10 mouse cellular contexts compared by ENCODE assay signal in the genomic region with DNA sequence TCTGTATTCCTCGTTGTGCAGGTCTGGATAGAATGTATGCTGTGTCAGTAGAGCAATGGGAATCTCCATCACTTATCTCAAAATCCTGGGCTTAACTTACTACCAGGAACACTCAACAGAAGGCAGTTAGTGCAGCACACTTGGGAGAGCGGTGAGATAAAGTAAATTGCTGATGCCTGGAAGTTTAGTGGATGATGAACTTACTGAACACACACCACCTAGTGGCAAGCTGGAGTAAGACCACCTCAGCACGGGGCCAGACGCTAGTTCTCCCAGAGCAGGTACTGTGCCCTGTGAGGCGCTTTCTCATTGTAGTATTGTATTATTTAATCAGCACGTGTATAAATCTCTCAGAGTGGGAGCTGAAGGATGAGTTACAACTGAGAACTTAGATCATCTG. TPM values are rescaled to one million over a fixed set of nuclear protein-coding genes. Genes with fewer than 3 reads are reported as not detected.
DNase-seq lines count a peak whose midpoint lies in the region; ATAC-seq and TF ChIP-seq lines count a peak whose summit lies in the region.
"Had no signal": no experiment of that assay in that cellular context is flagged by ENCODE, and none has a peak within 500 bp of the region (broad histone marks: within the 10 kb centered on the region; RNA-seq: fewer than 3 reads in every experiment).

No protein-coding gene starts in this region.

- ATAC-seq in erythroblast, adult 5-6 weeks (replicated peaks; ENCODE audit: low FRiP score, poor library complexity, severe bottlenecking), result 0 out of 2 replicates have a peak, but pooled peaks have one; percentile 60
- peak; percentile 67 for ATAC-seq in lung, postnatal 0 days

- H3K27ac ChIP-seq in lung, postnatal 0 days (ENCODE audit: low read length), result no peak overlapping the region
- H3K27ac ChIP-seq: limb, embryonic 12.5 days had no signal

- DNase-seq in adrenal gland, adult 2 months, result peak; percentile 42
- DNase-seq in adrenal gland, postnatal 4 days (ENCODE audit: low spot score in 2 of 2), result no peak
- DNase-seq in urinary bladder, postnatal 36 days (ENCODE audit: low spot score in 2 of 2), result peak; percentile 26 to 37
- no peak for DNase-seq in urinary bladder, postnatal 10 days (ENCODE audit: low spot score)
- DNase-seq in hindlimb bud, embryonic 11.5 days (ENCODE audit: extremely low spot score, low read depth, low spot score), result peak; percentile 49
- DNase-seq in lung, postnatal 0 days (ENCODE audit: low spot score), result peak; percentile 84
- DNase-seq in right cerebral cortex, postnatal 14 days, result peak; percentile 45

- no peaks in the 10 kb centered on the region for H3K4me1 ChIP-seq in lung, postnatal 0 days (ENCODE audit: insufficient read depth, low read depth, low read length)

- H3K9me3 ChIP-seq in lung, postnatal 0 days (ENCODE audit: low read length), result no peaks in the 10 kb centered on the region
- H3K9me3 ChIP-seq: limb, embryonic 12.5 days had no signal

- peak; percentile 89 for TF ChIP-seq CTCF in lung, postnatal 0 days (IDR thresholded peaks at IDR 0.05)

- H3K4me2 ChIP-seq in lung, postnatal 0 days (replicated peaks; ENCODE audit: low read depth, low read length), result no peak overlapping the region
- H3K4me2 ChIP-seq: limb, embryonic 12.5 days had no signal

- no peak for TF ChIP-seq EP300 in lung, postnatal 0 days (IDR thresholded peaks at IDR 0.05)

- no peaks in the 10 kb centered on the region for H3K36me3 ChIP-seq in lung, postnatal 0 days (ENCODE audit: insufficient read depth, low read length)
- H3K36me3 ChIP-seq: G1E; limb, embryonic 12.5 days had no signal

- no peak overlapping the region for H3K9ac ChIP-seq in lung, postnatal 0 days (replicated peaks; ENCODE audit: low read depth)
- H3K9ac ChIP-seq: limb, embryonic 12.5 days had no signal

- whole genome bisulfite sequencing in lung, postnatal 0 days, result 4% methylated on average over 6 of the region's 6 CpGs

- no peak overlapping the region for H3K4me3 ChIP-seq in lung, postnatal 0 days (ENCODE audit: low read depth, low read length)
- H3K4me3 ChIP-seq: limb, embryonic 12.5 days had no signal

- no peaks in the 10 kb centered on the region for H3K27me3 ChIP-seq in lung, postnatal 0 days (replicated peaks; ENCODE audit: insufficient read depth, low read length)
- H3K27me3 ChIP-seq: limb, embryonic 12.5 days had no signal

RNA-seq across cellular contexts. Expression of a gene that starts 42.4 kb away (rescaled TPM):
- total RNA-seq in adrenal gland, adult 2 months (2021), result 1 to 10 TPM; 2.1 to 6.2 TPM
- 1.4 and 3.0 TPM in 2 replicates for polyA plus RNA-seq in adrenal gland, adult 2 months (2012; rRNA removed)
- 1 to 10 TPM; 6.3 to 7.7 TPM for total RNA-seq in adrenal gland, postnatal 4 days (2021)
- not detected in 2 replicates for total RNA-seq in erythroblast, adult 5-6 weeks (2015; ENCODE audit: low replicate concordance)
- total RNA-seq in erythroblast, adult 5-6 weeks (2017; ENCODE audit: low replicate concordance), result not detected in 2 replicates
- 6.8 and 7.6 TPM in 2 replicates for polyA plus RNA-seq in lung, postnatal 0 days (2015; fragmentation: Nextera tagmentation; extraction: Ambion mirVana)
- polyA plus RNA-seq: G1E had no signal

Comparison
In these comparisons a context has a peak if more than half of its experiments do, and no peak if none do; other contexts are left out.
1. DNase-seq: peak in adrenal gland, adult 2 months (single experiment), urinary bladder, postnatal 36 days (2 of 2), hindlimb bud, embryonic 11.5 days (single experiment), lung, postnatal 0 days (single experiment) and right cerebral cortex, postnatal 14 days (single experiment); none in adrenal gland, postnatal 4 days (0 of 2) and urinary bladder, postnatal 10 days (single experiment).